Mouse (Mus musculus): ENCODE measurements around the gene Pdss1. TPM values are rescaled to one million over a fixed set of nuclear protein-coding genes. Genes with fewer than 3 reads are reported as not detected.

The Pdss1 gene
- polyA plus RNA-seq, 3 experiments from 2014 or later: 10.4 to 14.4 (median 12.0) TPM

DNA sequence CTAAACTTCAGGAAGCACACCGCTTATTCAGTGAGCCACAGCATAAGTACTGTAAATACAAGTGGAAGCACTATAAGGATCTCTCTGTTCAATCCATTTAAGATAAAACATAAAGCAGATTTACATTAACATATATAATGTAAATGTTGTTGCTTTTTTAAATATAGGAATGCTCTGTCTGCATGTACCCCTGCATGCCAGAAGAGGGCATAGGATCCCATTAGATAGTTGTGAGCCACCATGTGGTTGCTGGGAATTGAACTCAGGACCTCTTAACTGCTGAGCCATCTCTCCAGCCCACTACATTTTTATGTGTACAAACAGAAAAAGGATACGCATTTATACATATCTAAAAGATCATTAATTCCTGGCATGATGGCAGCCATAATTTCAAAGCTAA lies 66.4 kb downstream of the Pdss1 start:
- ATAC-seq: no peak

DNA sequence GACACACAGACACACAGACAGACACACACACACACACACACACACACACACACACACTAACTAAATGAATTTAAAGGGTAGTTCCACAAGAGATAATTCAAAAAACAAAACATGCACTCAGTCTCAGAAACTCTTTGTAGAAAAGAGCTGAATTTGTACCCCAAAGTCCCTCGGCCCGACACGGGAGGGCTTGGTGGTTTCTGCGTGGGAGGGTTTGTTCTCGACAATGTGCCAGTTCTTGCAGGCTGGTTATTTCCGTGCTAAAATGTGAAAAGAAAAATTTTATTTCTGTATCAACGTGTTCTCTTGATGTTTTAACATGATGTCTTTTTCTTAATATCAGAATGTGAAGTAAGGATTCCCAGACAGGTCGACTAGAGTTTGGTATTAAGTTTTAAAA lies 66.9 kb downstream of the Pdss1 start:
- peak; percentile 71 for ATAC-seq

DNA sequence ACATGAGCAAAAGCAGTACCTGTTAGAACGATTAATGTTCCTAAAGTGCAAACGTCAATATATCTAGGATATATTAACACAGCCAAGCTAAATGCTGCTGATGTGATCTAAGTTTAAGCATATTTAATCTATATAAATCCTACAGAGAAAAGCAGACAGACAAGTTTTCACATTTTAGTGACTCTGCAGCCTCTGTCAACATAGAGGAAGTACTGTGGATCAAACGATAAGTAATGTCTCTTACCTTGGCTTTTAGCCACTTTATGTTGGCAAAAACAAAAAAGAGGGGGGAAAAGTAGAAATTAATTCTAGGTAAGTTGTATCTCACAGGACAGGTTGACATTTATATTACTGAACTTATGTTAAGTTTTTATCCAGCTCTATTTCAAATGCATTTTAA lies 67.6 kb downstream of the Pdss1 start:
- ATAC-seq: peak; percentile 18

DNA sequence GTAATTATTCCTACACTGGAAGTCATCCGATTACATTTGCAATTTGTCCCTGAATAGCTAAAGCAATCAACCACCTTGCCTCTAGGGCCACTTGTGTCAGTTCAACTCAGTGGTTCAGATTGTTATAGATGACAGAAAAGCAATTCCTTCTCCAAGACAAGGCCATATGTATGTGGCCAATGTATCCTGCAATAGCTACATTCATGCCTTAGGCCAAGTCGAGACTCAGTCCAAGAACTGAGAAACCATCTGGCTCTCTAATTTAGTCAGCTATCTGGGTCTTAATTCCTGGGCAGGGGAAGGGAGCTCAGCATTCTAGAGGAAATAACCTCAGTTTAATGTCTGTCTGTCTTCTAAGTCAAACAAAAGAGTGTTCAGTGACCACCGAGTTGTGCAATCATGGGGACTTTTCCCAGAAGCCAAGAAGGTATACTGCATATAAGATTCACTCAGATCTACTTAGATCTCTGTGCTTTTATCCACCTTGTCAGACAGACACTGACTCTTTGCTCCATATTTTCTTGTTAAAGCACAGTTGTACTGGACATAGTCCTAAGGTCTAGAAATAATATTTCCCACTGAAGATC lies 82.2 kb downstream of the Pdss1 start:
- ATAC-seq: no peak

DNA sequence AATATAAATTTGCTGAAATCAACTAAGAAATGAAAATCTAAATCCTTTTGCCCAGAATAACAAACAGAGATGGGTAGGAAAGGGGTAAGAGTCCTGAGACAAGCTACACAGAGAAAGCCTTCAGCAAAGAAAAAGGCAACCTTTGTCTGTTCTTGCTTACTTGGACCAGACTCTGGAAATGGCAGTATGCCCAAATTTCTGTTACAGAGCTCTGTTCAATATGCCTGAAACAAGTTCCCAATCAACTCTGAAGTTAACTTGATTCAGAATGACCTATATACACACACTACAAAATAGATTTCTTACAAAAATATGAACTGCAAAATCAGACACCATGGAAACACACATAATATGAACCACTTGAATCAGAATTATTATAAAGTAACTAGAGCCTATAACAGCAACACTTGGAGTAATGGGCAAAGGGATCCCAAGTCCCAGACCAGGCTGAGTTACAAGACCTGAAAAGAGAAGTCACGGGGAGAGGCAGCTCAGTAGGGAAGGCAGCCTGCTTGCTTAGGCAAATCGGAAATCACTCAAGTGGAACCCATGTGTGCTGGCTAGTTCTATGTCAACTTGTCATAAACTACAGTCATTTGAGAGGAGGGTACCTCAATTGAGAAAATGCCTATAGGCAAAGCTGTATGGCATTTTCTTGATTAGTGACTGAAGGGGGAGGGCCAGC lies 90.8 kb downstream of the Pdss1 start:
- no peak for ATAC-seq

Other genes with a start within 250 kb of the Pdss1 start
- 100 to 1,000 TPM in 1 of 3 experiments, 10 to 100 TPM in 2; 72.1 to 121 (median 83.8) TPM for gene Apbb1ip, start 121.4 kb upstream of the Pdss1 start, polyA plus RNA-seq (2017; shearing (Covaris generic))
- 100 to 1,000 TPM; 205 to 247 (median 244) TPM for gene Abi1, start 144.7 kb downstream of the Pdss1 start, polyA plus RNA-seq (2017; shearing (Covaris generic))
- 10 to 100 TPM; 62.8 to 83.5 (median 72.0) TPM for gene Acbd5, start 172.6 kb downstream of the Pdss1 start, polyA plus RNA-seq (2017; shearing (Covaris generic))

Data from inflammation-experienced regulatory T-cells, adult 6 months (primary cell).